Mouse (Mus musculus) frontal cortex, postnatal 14 days (tissue): ENCODE data around the gene Trp53.

Experiments
- DNase-seq, 2 experiments: peaks; one replicate each; pipeline ENCODE4 v3.0.0; 2022; ENCODE audit warnings: low spot score in 2 of 2

Trp53 gene

DNA sequence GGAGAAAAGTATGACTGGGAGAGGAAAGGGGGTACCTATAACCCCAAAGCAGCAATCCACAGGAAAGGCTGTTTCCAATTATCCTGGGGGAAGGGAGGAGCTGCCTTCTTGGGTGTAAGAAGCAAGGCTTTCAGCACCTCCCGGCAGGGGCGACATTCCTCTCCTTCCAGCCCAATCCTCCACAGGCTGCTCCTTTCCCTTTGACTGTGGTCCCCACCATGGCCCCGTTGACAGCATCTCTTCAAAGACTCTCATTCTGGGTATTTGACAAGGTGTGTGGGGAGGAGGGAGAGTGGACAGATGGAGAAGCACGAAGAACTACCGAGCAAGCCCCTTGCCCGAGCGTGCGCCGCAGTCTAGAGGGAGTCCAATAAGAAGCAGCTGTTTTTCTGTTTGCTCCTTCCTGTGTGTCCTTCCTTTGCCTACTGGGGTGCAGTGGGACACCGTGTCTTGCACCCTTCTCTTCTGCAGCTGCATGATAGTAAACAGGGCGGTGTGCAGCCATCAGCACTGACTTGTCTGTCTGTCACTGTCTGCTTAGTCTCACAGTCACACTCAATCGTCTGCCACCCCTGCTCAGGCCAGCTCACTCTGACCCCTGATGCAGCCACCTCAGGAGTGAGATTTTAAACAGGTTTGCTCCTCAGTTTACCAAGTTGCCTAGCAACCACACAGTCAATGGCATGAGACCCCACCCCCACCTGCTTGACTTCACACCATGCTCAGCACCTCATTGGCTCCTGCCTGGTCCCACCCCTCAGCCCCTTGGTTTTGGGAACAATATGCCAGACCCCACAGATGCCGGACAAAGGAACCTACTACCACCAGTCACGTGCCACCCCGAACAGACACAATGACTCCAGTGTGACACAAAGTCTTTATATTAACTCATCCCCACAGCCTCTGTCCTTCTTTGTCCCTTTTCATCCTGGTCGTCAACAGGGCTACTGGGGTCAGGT lies 19.0 kb upstream of the Trp53 start:
- DNase-seq, result no peak

DNA sequence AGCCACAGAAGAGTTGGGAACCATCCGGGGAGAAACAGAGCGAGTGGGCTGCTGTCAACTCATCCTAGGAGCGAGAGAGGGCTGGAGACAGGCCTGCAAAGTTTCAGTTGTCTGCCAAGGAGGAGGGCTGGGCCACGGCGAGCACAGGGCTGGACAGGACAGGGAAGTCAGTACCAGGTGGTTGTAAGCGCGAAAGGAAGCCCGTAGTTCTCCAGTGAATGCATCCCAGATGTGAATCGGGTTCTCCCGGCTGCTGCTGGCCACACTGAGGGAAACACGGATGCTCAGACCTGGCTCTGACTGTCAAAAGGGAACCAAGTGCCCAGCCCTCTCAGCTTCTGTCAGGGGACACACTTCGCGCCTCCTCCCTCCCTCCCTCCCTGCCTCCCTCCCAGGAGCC lies 16.8 kb upstream of the Trp53 start:
- no peak for DNase-seq

DNA sequence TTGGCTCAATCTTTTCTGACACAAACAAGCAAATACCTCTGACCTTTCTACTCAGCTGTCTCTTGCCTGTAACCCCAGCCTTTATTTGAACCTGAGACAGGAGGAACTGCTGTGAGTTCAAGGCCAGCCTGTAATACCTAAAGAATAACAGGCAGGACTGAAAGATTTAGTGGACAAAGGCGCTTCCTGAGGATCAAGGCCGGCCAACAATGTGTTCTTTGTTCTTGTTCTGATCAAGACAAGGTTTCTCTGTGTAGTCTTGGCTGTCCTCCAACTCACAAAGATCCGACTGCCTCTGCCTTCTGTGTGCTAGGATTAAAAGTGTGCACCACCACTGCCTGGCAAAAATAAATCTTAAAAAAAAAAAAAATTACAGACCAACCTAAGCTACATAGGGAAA lies 15.8 kb upstream of the Trp53 start:
- DNase-seq, result no peak

DNA sequence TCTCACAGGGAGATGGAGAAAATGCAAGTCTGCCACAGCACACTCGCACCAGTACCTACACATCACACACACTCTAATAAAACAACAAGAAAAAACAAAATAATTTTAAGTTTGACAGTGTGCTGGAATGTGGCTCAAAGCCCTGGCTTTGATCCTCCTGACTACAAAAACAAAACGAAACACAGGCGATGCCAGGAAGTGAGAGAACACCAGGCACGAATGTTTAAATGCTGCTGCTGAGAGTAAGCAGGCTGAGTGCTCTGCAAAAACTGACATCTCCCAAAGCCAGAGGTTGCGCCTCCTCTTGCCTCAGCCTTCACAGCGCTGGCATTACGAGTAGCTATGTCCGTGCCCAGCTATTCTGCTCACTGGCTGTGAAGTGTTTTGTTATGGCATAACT lies 15.0 kb upstream of the Trp53 start:
- no peak for DNase-seq

DNA sequence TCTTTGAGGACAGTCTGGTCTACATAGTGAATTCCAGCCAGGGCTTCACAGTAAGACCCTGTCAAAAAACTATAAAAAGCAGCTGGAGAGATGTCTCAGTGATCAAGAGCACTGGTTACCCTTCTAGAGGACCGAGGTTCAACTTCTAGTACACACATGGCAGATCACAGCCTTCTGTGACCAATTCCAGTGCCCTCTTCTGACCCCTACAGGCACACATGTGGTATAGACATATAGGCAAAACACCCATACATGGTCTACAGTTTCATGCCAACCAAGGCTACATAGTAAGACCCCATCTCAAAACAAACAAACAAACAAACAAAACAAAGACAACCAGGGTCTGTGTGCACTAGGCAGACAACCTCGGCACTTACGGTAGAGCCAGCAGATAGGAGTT lies 4.9 kb upstream of the Trp53 start:
- DNase-seq, result no peak

DNA sequence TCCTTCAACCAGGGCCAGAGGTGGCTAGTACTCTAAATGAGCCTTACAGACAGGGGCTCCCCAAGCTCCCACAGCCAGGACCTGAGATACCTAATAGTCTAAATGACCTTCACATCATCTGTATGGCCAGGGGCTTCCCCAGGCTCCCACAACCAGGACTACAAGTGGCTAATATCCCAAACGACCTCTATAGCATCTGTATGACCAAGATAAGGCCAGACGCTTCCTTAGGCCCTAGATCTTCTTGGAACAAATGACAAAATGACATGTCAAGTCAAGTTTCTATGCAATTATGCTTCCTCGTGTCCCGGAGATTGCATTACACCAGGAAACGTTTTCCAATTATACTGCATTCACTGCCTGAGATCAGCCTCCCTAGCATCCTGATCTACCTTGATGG lies 3.9 kb upstream of the Trp53 start:
- DNase-seq, result no peak

DNA sequence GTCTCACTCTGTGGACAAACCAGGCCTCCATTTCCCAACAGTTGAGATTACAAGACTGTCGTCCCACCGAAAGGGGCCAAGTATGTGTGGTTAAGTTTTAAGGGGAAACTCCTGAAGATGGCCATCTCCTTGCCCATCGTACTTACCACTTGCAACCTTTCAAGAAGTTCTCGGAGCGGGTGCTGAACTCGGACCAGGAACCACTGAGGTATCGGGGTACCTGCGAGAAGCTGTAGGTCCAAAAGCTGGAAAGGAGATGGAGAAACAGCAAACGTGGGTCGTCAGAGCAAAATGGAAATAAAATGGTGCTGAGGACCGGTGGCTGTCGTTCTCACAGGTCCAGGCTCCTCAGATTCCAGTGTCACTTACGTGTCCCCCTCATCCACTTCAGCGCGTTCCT lies 1.9 kb upstream of the Trp53 start:
- DNase-seq, result no peak

DNA sequence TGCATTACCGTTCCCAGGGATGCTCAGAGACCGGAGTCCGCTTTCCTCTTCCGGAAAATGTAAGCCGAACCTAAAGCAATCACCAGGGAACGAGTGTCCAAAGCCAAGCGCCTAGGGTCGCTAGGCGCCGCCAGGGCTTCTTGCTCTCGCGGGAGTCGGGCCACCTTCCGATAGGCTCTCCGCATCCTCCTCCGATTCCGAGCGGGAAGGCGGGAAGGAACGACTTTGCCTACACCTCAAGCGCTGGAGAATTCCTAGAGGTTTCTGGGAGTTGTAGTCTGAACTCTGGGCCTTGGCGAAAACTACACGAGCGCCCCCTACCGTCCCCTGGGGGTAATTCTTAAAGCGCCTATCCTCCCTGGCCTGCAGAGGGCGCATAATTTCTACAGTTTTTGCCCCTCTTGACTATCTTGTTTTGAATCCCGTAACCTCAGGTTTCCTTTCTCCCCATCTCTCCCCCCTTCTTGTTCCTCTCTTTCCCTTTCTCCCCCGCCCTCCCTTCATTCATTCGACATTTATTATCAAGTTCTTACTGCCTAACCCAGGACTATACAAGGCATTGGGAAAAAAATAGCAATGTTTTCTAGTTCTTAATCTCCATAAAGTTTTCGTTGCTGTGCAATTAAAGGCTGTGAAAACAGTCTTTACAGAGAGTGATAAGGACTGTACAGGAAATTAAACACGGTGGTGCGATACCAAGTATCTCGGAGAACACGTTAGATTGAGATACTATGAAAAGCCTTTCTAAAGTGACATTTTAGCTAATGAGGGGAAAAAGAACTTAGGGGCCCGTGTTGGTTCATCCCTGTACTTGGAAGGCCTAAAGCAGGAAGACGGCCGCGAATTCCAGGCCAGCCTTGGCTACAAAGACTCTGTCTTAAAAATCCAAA lies 786 bp upstream of the Trp53 start:
- DNase-seq, result peak; percentile 97

DNA sequence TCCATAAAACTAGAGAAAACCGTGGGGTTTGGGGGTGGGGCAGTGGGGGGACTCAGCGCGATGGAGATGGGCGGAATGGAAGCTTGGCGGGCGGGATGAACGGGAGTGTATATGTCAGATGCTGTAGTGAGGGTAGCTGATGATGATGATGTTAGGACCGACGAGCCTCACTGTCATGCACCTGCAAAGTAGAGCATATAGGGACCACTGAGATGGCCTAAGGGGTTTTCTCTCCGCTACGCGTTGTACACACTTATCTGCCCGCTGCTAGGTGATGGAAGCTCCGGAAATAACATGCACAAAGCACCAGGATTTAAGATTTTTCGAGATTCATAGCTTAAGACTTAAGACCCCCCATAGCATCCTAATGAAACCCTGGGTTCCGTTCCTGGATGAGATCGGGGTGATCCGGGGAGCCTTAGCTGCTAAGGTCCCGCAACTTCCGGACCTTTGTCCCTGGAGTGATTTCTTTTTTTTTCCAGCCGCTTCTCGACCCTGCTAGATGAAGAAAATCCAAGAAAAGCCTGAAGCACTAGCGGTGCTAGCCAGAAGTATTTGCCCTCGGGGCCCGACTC lies 500 bp downstream of the Trp53 start:
- no peak for DNase-seq

DNA sequence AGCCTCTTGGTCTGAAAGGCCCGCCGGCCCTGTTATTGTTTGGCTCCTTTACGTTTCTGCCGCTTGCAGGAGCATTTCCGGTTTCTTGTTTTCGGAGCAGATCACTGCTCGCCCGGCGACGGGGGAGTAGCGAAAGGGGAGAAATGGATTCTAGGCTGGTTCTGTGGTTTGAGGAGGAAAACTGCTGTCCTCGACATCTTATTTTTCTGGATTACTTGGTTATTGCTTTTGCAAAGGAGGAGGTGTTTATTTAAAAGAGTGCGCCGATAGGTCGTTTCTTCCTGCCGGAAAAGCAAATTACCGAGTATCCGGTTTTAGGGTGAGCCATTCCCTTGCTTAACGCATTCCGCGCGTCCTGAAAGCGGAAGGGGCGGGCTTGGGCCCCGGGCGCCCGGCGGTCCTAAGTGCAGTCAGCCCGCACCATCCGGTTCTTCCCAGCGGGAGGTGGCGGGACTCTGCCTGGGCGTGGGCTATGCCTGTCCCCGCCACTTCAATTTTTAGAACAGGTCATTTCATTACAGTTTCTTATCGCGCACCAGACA lies 1.1 kb downstream of the Trp53 start:
- DNase-seq, result peak; percentile 81 to 84

DNA sequence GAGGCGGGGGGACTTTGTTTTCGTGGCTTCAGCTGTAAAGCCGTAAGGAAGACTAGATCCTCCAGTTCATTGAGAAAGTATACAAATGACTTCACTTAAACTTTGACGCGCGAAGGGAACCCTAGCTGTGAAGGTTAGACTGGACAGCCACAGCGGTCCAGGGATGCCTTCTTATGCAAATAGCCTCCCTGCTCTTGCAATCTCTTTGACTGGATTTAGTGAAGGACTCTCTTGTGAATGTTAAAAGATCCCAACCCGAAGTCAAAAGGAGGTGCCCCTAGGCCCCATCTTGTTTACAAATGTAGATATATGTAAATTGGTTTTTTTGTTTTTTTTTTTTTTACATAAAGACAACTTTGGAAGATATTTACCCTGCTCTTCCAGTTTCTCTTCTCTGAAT lies 1.7 kb downstream of the Trp53 start:
- DNase-seq, result no peak

DNA sequence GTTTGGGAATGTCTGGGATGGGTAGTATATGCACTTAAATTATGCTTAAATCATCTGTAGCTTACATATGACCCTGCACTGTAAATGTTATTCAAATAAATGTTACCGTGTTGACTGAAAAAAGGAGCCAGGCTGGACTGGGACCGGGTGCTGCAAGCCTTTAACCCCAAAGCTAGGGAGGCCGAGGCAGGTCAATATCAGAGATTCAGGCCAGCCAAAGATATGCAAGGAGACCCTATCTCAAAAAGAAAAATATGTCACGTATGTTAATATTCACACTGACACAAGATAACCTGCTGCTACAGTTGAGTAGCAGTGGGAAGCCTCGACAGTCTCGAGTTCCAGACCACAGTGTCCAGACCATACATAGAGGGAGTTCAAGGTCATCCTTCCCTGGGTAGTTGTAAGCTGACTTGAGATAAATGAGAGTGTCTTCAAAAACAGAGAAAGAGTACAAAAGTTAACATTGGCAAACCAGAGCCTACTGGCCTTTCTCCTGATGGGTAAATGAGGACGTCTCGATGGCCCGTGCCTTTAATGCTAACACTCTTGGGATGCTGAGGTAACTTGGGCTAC lies 2.2 kb downstream of the Trp53 start:
- no peak for DNase-seq

DNA sequence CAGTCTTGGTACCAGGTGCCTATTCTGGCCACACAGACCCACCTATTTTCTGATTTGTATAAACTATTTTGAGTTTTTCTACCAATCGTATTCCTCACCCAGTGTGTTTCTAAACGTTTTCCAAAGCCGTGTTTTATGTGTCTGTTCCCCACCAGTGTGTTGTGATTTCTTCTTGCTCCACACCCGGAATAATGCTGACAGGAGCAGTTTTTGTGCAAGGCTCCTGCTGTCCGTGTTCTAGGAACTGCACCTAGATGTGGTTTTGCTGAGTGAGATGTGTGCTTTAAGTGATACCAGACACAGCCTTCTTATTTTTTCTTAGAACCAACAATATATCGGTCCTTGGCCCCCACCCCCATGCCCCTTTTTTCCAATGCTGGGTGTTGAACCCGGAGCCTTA lies 3.8 kb downstream of the Trp53 start:
- no peak for DNase-seq

DNA sequence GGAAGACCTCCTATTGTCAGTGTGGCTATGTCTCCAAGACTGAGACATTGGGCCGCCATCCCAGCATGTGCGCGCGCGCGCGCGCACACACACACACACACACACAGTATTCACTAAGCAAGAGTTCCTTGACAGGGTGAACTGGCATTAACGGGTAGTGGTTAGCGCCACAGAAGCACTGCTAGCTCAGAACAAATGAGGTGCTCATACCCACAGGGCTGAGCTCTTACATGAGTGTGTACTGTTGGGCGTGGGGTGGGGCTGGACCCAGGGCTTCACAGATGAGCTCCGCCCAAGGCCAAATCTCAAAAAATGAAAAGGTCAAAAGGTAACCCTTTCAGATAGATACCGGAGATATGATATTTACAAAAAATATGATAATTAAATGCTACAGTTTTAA lies 4.8 kb downstream of the Trp53 start:
- DNase-seq, result no peak

DNA sequence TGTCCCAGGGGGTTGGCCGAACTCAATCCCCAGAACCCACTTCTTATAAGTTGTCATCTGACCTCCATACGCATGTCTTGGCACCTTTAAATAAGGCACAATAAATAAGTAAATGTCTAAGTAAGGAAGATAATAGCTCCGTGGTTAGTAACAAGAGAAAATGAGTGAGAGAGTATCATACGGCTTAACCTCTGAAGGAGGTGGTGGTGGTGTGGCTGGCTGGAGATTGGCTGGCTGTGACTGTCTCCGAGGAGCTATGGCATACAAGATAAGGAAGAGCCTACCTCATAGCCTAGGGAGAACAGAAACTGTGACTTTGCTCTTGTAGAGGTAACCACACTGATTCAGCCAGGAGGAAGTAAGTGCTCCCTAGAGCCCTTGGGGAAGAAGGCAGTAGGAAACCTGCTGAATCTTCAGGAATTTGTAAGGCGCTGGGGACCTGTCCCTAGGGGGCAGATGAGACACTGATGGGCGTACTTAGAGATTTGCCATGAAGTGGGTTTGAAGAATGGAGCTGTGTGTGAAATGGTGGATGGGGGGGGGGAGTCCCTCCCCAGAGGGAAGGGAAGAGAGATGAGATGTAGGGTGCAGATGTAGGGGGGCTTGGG lies 5.7 kb downstream of the Trp53 start:
- no peak for DNase-seq

DNA sequence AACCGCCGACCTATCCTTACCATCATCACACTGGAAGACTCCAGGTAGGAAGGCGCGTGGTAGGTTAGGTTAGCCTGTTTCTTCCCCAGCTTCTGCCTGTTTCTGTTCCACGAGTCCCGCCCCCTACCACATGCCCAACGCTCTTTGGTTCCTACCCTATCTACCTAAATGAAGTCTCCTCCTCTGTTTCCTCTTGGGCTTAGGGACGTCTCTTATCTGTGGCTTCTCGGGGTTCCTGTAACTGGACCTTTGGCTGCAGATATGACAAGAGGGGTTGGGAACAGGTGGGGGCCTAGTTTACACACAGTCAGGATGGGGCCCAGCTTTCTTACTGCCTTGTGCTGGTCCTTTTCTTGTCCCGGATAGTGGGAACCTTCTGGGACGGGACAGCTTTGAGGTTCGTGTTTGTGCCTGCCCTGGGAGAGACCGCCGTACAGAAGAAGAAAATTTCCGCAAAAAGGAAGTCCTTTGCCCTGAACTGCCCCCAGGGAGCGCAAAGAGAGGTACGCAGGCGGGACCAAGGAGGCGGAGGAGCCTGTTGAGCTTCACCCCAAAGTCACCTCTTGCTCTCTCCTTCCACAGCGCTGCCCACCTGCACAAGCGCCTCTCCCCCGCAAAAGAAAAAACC lies 9.2 kb downstream of the Trp53 start:
- DNase-seq, result no peak

DNA sequence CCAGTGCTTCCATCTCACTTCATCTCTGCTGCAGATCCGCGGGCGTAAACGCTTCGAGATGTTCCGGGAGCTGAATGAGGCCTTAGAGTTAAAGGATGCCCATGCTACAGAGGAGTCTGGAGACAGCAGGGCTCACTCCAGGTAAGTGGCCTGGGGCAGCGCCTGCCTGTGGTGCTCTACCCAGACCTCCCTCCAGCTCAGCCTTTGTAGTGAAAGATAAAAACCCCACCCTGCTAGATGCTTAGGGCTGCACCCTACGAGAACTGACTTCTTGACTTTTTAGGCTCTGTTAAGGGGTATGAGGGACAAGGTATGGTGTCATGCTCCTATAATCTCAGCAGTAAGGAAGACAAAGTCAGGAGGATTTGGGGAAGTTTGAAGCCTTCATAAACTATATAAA lies 10.5 kb downstream of the Trp53 start:
- DNase-seq, result no peak

DNA sequence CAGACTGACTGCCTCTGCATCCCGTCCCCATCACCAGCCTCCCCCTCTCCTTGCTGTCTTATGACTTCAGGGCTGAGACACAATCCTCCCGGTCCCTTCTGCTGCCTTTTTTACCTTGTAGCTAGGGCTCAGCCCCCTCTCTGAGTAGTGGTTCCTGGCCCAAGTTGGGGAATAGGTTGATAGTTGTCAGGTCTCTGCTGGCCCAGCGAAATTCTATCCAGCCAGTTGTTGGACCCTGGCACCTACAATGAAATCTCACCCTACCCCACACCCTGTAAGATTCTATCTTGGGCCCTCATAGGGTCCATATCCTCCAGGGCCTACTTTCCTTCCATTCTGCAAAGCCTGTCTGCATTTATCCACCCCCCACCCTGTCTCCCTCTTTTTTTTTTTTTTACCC lies 11.3 kb downstream of the Trp53 start:
- no peak for DNase-seq

DNA sequence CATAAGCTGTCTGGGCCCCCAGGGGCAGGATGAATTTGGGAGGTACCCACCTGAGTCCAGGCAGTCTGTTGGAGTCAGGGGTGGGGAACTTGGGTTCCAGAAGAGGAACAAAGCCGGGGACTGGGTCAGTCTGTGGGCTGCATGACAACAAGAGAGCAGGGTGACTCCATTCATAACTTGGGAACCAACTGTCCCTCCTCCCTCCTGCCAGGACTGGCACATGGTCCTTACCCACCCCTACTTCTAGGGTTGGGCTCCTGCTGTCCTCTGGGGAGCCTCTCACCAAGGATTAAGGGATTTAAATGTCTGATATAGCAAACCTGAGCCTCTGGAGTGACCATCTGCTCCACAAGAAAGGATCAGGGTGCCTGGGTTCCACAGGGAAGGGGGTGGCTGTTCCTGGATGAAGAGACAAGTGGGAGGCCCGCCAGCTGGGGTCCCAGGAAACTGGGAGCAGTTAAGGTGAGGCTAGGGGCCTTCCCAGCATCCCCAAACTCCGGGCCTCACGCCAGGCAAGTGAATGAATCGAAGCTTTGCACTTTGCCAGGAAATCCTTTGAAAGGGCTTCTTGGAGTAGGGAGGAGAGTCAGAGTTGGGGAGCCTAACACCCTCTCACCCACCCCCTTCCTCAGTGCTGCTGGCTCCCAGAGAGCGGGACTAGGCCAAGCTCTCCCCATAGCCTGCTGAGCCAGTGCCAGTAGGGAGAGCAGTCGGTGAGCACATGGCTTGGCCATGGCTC lies 11.9 kb downstream of the Trp53 start:
- DNase-seq, result peak; percentile 59 to 80

DNA sequence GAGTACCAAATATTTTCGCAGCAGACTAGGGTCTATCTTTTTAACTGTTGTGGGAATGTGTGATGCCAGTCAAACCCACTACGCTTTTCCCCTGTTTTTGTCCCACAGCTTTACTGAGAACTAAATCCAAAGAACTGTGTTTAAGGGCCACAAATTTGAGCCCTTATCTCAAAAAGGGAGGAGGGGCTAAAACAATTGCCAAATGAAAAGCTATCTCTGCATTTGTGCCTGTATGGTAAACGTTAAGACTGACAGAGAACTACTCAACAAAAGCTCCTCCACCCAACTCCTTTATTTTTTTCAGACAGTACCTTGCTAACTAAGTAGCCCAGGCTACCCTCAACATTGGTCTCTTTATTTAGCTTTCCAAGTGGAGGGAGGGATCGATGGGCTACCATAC lies 12.6 kb downstream of the Trp53 start:
- DNase-seq, result no peak
